Mouse (Mus musculus) midbrain, embryonic 12.5 days (tissue): ENCODE data around the gene Zfp637. TPM values are rescaled to one million over a fixed set of nuclear protein-coding genes. Genes with fewer than 3 reads are reported as not detected.

Source experiments
- ATAC-seq: fragments of 200-750 bp; cut with Nextera tagmentation; 2 replicates; pipeline ENCODE4 v1.8.0; 2017; ENCODE audit warnings: low read depth, moderate TSS enrichment, moderate library complexity; ENCODE audit not compliant: low FRiP score
- H3K27ac ChIP-seq: fragments of 300-500 bp; sonication (generic); replicated peaks from 2 replicates; pipeline ENCODE4 v1.5.1; 2016; ENCODE audit warnings: mild to moderate bottlenecking
- H3K27me3 ChIP-seq: fragments of 300-500 bp; sonication (generic); 2 replicates; pipeline ENCODE4 v1.6.1; 2016; ENCODE audit warnings: mild to moderate bottlenecking
- H3K36me3 ChIP-seq: fragments of 300-500 bp; sonication (generic); 2 replicates; pipeline ENCODE4 v1.6.1; 2016
- H3K4me1 ChIP-seq: fragments of 300-500 bp; sonication (generic); 2 replicates; pipeline ENCODE4 v1.6.1; 2016
- H3K4me2 ChIP-seq: fragments of 300-500 bp; sonication (generic); replicated peaks from 2 replicates; pipeline ENCODE4 v1.6.1; 2016; ENCODE audit warnings: mild to moderate bottlenecking, moderate library complexity
- H3K4me3 ChIP-seq: fragments of 300-500 bp; sonication (generic); 2 replicates; pipeline ENCODE4 v1.5.1; 2016; ENCODE audit warnings: mild to moderate bottlenecking
- H3K9ac ChIP-seq: fragments of 300-500 bp; sonication (generic); replicated peaks from 2 replicates; pipeline ENCODE4 v1.6.1; 2016; ENCODE audit warnings: mild to moderate bottlenecking, moderate library complexity
- H3K9me3 ChIP-seq: fragments of 300-500 bp; sonication (generic); 2 replicates; pipeline ENCODE4 v1.6.1; 2016; ENCODE audit warnings: mild to moderate bottlenecking
- WGBS: fragments of 180-500 bp; shearing (Covaris S2); methylation state at CpG from one replicate; pipeline ENCODE4 v1.1.7; 2016; 5-methylcytosine and 5-hydroxymethylcytosine counted together
- polyA plus RNA-seq: library from polyadenylated mRNA; unstranded; fragments of >200 nt; fragmentation: Nextera tagmentation; extraction: Ambion mirVana; gene quantifications from 2 replicates; pipeline ENCODE4 v1.2.1, GENCODE M21; 2016

The Zfp637 gene
- 118 and 134 TPM in 2 replicates for polyA plus RNA-seq

- Histone ChIP-seq H3K36me3 (peaks cover 28% of the 10 kb centered on the region), H3K9ac (peak within 1 kb of the TSS; percentile 96), H3K27ac (peak within 1 kb of the TSS; percentile 95)
These were observed at the start of gene Zfp637 for GRCm38 (mm10) chr6:117840686-117841510. Gene Zfp637 (plus strand): TSS chr6:117841180.

GRCm38 (mm10) chr6:117795251-117795650 lies 45.7 kb upstream of the Zfp637 start:
- Histone ChIP-seq H3K27ac (no peak overlapping the region), H3K27me3 (no peaks in the 10 kb centered on the region), H3K4me1 (no peaks in the 10 kb centered on the region), H3K36me3 (no peaks in the 10 kb centered on the region), H3K9ac (no peak overlapping the region), H3K9me3 (no peaks in the 10 kb centered on the region), H3K4me2 (no peak overlapping the region), H3K4me3 (no peak overlapping the region)
- 85% methylated on average over 3 of the region's 3 CpGs for WGBS
- ATAC-seq, result no peak

More at GRCm38 (mm10) chr6:117840686-117841510, at the start of gene Zfp637:
- Histone ChIP-seq H3K4me2 (peak within 1 kb of the TSS; percentile 60), H3K4me3 (peak within 1 kb of the TSS; percentile 81), H3K27me3 (no peaks in the 10 kb centered on the region), H3K4me1 (peaks cover 10% of the 10 kb centered on the region; the same call in 1 of the 2 replicates), H3K9me3 (no peaks in the 10 kb centered on the region)
- under 1% methylated on average over 66 of the region's 66 CpGs for WGBS
- peak; percentile 97 for ATAC-seq

- no peak overlapping the region for H3K4me2 ChIP-seq
- H3K27ac ChIP-seq, result no peak overlapping the region
- no peak for ATAC-seq
- H3K9me3 ChIP-seq, result no peaks in the 10 kb centered on the region
- no peak overlapping the region for H3K4me3 ChIP-seq
- 0 out of 2 replicates have a peak, but pooled peaks cover 7% of the 10 kb centered on the region for H3K27me3 ChIP-seq
- 76% methylated on average over 7 of the region's 7 CpGs for WGBS
- H3K36me3 ChIP-seq, result no peaks in the 10 kb centered on the region
- 0 out of 2 replicates have a peak, but pooled peaks cover 7% of the 10 kb centered on the region for H3K4me1 ChIP-seq
- H3K9ac ChIP-seq, result no peak overlapping the region
These were observed 40.2 kb upstream of the Zfp637 start for GRCm38 (mm10) chr6:117800824-117801223.

- WGBS, result 77% methylated on average over 6 of the region's 6 CpGs
- no peak for ATAC-seq
These were observed 39.2 kb upstream of the Zfp637 start for GRCm38 (mm10) chr6:117801801-117802200.

GRCm38 (mm10) chr6:117807756-117808155 lies 33.2 kb upstream of the Zfp637 start:
- no peaks in the 10 kb centered on the region for H3K9me3 ChIP-seq
- H3K4me2 ChIP-seq, result no peak overlapping the region
- H3K27me3 ChIP-seq, result peaks cover 32% of the 10 kb centered on the region; the same call in 1 of the 2 replicates
- no peak overlapping the region for H3K9ac ChIP-seq
- ATAC-seq, result no peak
- H3K4me1 ChIP-seq, result no peaks in the 10 kb centered on the region
- WGBS, result 100% methylated on average over 1 of the region's 1 CpGs
- no peak overlapping the region for H3K4me3 ChIP-seq
- H3K36me3 ChIP-seq, result no peaks in the 10 kb centered on the region
- no peak overlapping the region for H3K27ac ChIP-seq

More at GRCm38 (mm10) chr6:117801801-117802200, 39.2 kb upstream of the Zfp637 start:
- H3K27me3 ChIP-seq, result 0 out of 2 replicates have a peak, but pooled peaks cover 12% of the 10 kb centered on the region
- no peaks in the 10 kb centered on the region for H3K36me3 ChIP-seq
- H3K4me3 ChIP-seq, result no peak overlapping the region
- H3K9ac ChIP-seq, result no peak overlapping the region
- H3K4me2 ChIP-seq, result no peak overlapping the region
- H3K4me1 ChIP-seq, result 0 out of 2 replicates have a peak, but pooled peaks cover 7% of the 10 kb centered on the region
- no peaks in the 10 kb centered on the region for H3K9me3 ChIP-seq
- H3K27ac ChIP-seq, result no peak overlapping the region

- ATAC-seq, result no peak
- no peaks in the 10 kb centered on the region for H3K4me1 ChIP-seq
- no peak overlapping the region for H3K27ac ChIP-seq
- H3K9ac ChIP-seq, result no peak overlapping the region
- peaks cover 35% of the 10 kb centered on the region; the same call in 1 of the 2 replicates for H3K27me3 ChIP-seq
- WGBS, result 89% methylated on average over 6 of the region's 6 CpGs
- no peak overlapping the region for H3K4me3 ChIP-seq
- H3K9me3 ChIP-seq, result no peaks in the 10 kb centered on the region
- no peak overlapping the region for H3K4me2 ChIP-seq
- no peaks in the 10 kb centered on the region for H3K36me3 ChIP-seq
These were observed 31.2 kb upstream of the Zfp637 start for GRCm38 (mm10) chr6:117809816-117810215.

GRCm38 (mm10) chr6:117810717-117811116 lies 30.3 kb upstream of the Zfp637 start:
- Histone ChIP-seq H3K4me3 (no peak overlapping the region), H3K27me3 (peaks cover 42% of the 10 kb centered on the region), H3K9me3 (no peaks in the 10 kb centered on the region), H3K36me3 (no peaks in the 10 kb centered on the region), H3K4me2 (no peak overlapping the region), H3K27ac (no peak overlapping the region), H3K4me1 (no peaks in the 10 kb centered on the region), H3K9ac (no peak overlapping the region)
- ATAC-seq, result no peak
- 73% methylated on average over 4 of the region's 4 CpGs for WGBS

GRCm38 (mm10) chr6:117811256-117811655 lies 29.7 kb upstream of the Zfp637 start:
- WGBS, result 78% methylated on average over 5 of the region's 5 CpGs
- Histone ChIP-seq H3K9me3 (no peaks in the 10 kb centered on the region), H3K9ac (no peak overlapping the region), H3K27ac (no peak overlapping the region), H3K36me3 (no peaks in the 10 kb centered on the region), H3K4me1 (no peaks in the 10 kb centered on the region), H3K27me3 (peaks cover 47% of the 10 kb centered on the region), H3K4me2 (no peak overlapping the region), H3K4me3 (no peak overlapping the region)
- ATAC-seq, result no peak

GRCm38 (mm10) chr6:117814681-117815080 lies 26.3 kb upstream of the Zfp637 start:
- ATAC-seq, result no peak
- H3K36me3 ChIP-seq, result no peaks in the 10 kb centered on the region
- peaks cover 2% of the 10 kb centered on the region; the same call in 1 of the 2 replicates for H3K4me1 ChIP-seq
- H3K9ac ChIP-seq, result no peak overlapping the region
- H3K9me3 ChIP-seq, result no peaks in the 10 kb centered on the region
- peaks cover 60% of the 10 kb centered on the region for H3K27me3 ChIP-seq
- H3K27ac ChIP-seq, result no peak overlapping the region
- H3K4me2 ChIP-seq, result no peak overlapping the region
- H3K4me3 ChIP-seq, result no peak overlapping the region

GRCm38 (mm10) chr6:117817108-117817541 lies 23.9 kb upstream of the Zfp637 start:
- Histone ChIP-seq H3K4me1 (peaks cover 2% of the 10 kb centered on the region; the same call in 1 of the 2 replicates), H3K4me3 (no peak overlapping the region), H3K36me3 (no peaks in the 10 kb centered on the region), H3K27me3 (peaks cover 66% of the 10 kb centered on the region), H3K27ac (no peak overlapping the region), H3K9ac (no peak overlapping the region), H3K4me2 (no peak overlapping the region), H3K9me3 (no peaks in the 10 kb centered on the region)
- no peak for ATAC-seq
- 70% methylated on average over 5 of the region's 5 CpGs for WGBS

- no peaks in the 10 kb centered on the region for H3K9me3 ChIP-seq
- H3K9ac ChIP-seq, result no peak overlapping the region
- no peak overlapping the region for H3K4me3 ChIP-seq
- ATAC-seq, result no peak
- H3K4me2 ChIP-seq, result no peak overlapping the region
- peaks cover 81% of the 10 kb centered on the region for H3K27me3 ChIP-seq
- peaks cover 2% of the 10 kb centered on the region; the same call in 1 of the 2 replicates for H3K4me1 ChIP-seq
- WGBS, result 79% methylated on average over 14 of the region's 14 CpGs
- no peaks in the 10 kb centered on the region for H3K36me3 ChIP-seq
- H3K27ac ChIP-seq, result no peak overlapping the region
These were observed 20.7 kb upstream of the Zfp637 start for GRCm38 (mm10) chr6:117820327-117820726.

GRCm38 (mm10) chr6:117825369-117825768 lies 15.6 kb upstream of the Zfp637 start:
- 19% methylated on average over 4 of the region's 4 CpGs for WGBS

More at GRCm38 (mm10) chr6:117825369-117825768, 15.6 kb upstream of the Zfp637 start:
- H3K4me1 ChIP-seq, result no peaks in the 10 kb centered on the region
- H3K36me3 ChIP-seq, result no peaks in the 10 kb centered on the region
- peak; percentile 71; the same call in 1 of the 2 replicates for ATAC-seq
- no peaks in the 10 kb centered on the region for H3K9me3 ChIP-seq
- no peak overlapping the region for H3K27ac ChIP-seq
- H3K9ac ChIP-seq, result no peak overlapping the region
- no peak overlapping the region for H3K4me3 ChIP-seq
- no peak overlapping the region for H3K4me2 ChIP-seq
- peaks cover 71% of the 10 kb centered on the region for H3K27me3 ChIP-seq
